Mouse (Mus musculus) hindbrain, embryonic 13.5 days (tissue): ENCODE results near the gene Rlim. TPM values are rescaled to one million over a fixed set of nuclear protein-coding genes. Genes with fewer than 3 reads are reported as not detected.
A peak's percentile ranks its signal among the peaks of the same experiment; 100 is the strongest.

Experiments used
- ATAC-seq: fragments of 200-750 bp; cut with Nextera tagmentation; 2 replicates; pipeline ENCODE4 v1.8.0; 2017; ENCODE audit warnings: moderate TSS enrichment; ENCODE audit not compliant: low FRiP score
- H3K27ac ChIP-seq: fragments of 300-500 bp; sonication (generic); 2 replicates; pipeline ENCODE4 v1.5.1; 2015; ENCODE audit warnings: inconsistent platforms, mild to moderate bottlenecking, moderate library complexity
- H3K27me3 ChIP-seq: fragments of 300-500 bp; sonication (generic); 2 replicates; pipeline ENCODE4 v1.6.1; 2015; ENCODE audit warnings: mild to moderate bottlenecking, inconsistent platforms
- H3K36me3 ChIP-seq: fragments of 300-500 bp; sonication (generic); 2 replicates; pipeline ENCODE4 v1.6.1; 2015; ENCODE audit warnings: mild to moderate bottlenecking, inconsistent platforms
- H3K4me1 ChIP-seq: fragments of 300-500 bp; sonication (generic); replicated peaks from 2 replicates; pipeline ENCODE4 v1.6.1; 2015; ENCODE audit warnings: inconsistent platforms
- H3K4me2 ChIP-seq: fragments of 300-500 bp; sonication (generic); 2 replicates; pipeline ENCODE4 v1.6.1; 2015; ENCODE audit warnings: inconsistent platforms, mild to moderate bottlenecking, moderate library complexity
- H3K4me3 ChIP-seq: fragments of 300-500 bp; sonication (generic); 2 replicates; pipeline ENCODE4 v1.5.1; 2015; ENCODE audit warnings: mild to moderate bottlenecking, inconsistent platforms
- H3K9ac ChIP-seq: fragments of 300-500 bp; sonication (generic); 2 replicates; pipeline ENCODE4 v1.6.1; 2015; ENCODE audit warnings: mild to moderate bottlenecking, inconsistent platforms
- H3K9me3 ChIP-seq: fragments of 300-500 bp; sonication (generic); 2 replicates; pipeline ENCODE4 v1.6.1; 2016; ENCODE audit warnings: inconsistent platforms
- WGBS: fragments of 180-500 bp; shearing (Covaris S2); methylation state at CpG from one replicate; pipeline ENCODE4 v1.1.7; 2015; 5-methylcytosine and 5-hydroxymethylcytosine counted together
- polyA plus RNA-seq: library from polyadenylated mRNA; unstranded; fragments of >200 nt; fragmentation: Nextera tagmentation; extraction: Ambion mirVana; gene quantifications from 2 replicates; pipeline ENCODE4 v1.2.1, GENCODE M21; 2015

Gene Rlim
- polyA plus RNA-seq, 1 experiment from 2014 or later: 31.3 TPM

- Histone ChIP-seq H3K36me3 (peaks cover 10% of the 10 kb centered on the region; the same call in 1 of the 2 replicates), H3K9me3 (no peaks in the 10 kb centered on the region), H3K9ac (peak overlapping the region; percentile 88), H3K4me3 (peak overlapping the region; percentile 70), H3K27me3 (peaks cover 34% of the 10 kb centered on the region), H3K27ac (peak overlapping the region; percentile 94), H3K4me2 (peak overlapping the region; percentile 61), H3K4me1 (0 out of 2 replicates have a peak, but pooled peaks cover 3% of the 10 kb centered on the region)
- ATAC-seq: peak; percentile 50; the same call in 1 of the 2 replicates
- WGBS: 26% methylated on average over 37 of the region's 51 CpGs
These were observed 405 bp downstream of the Rlim start for GRCm38 (mm10) chrX:103980590-103981168.

GRCm38 (mm10) chrX:103980036-103980435 lies 1.0 kb downstream of the Rlim start:
- Histone ChIP-seq H3K9me3 (no peaks in the 10 kb centered on the region), H3K36me3 (peaks cover 10% of the 10 kb centered on the region; the same call in 1 of the 2 replicates), H3K4me3 (peak overlapping the region; percentile 70), H3K4me1 (0 out of 2 replicates have a peak, but pooled peaks cover 3% of the 10 kb centered on the region), H3K4me2 (peak overlapping the region; percentile 61), H3K27ac (peak overlapping the region; percentile 94), H3K27me3 (peaks cover 30% of the 10 kb centered on the region), H3K9ac (peak overlapping the region; percentile 88)
- ATAC-seq: no peak
- WGBS: 16% methylated on average over 12 of the region's 12 CpGs

DNA sequence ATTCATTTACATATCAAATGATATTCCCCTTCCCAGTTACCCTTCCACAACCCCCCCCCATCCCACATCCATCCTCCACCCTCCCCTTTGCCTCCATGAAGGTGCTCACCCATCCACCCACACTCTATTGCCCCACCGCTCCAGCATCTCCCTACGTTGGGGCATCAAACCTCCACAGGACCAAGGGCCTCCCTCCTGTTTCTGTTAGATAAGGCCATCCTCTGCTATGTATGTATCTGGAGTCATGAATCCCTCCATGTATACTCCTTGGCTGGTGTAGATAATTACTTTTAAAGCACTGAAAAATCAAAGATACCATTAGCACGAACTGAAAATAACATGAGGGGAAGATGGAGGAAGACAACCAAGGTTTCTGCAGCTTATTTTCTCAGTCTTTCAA lies 41.4 kb downstream of the Rlim start:
- Histone ChIP-seq H3K9ac (no peak overlapping the region), H3K36me3 (no peaks in the 10 kb centered on the region), H3K4me3 (no peak overlapping the region), H3K4me2 (no peak overlapping the region), H3K9me3 (no peaks in the 10 kb centered on the region), H3K27ac (no peak overlapping the region), H3K4me1 (no peaks in the 10 kb centered on the region), H3K27me3 (peaks cover 51% of the 10 kb centered on the region)
- WGBS: 94% methylated on average over 3 of the region's 3 CpGs
- ATAC-seq: no peak

- peaks cover 53% of the 10 kb centered on the region for H3K27me3 ChIP-seq
- no peaks in the 10 kb centered on the region for H3K9me3 ChIP-seq
- H3K27ac ChIP-seq: no peak overlapping the region
- ATAC-seq: no peak
- no peak overlapping the region for H3K4me2 ChIP-seq
- H3K4me3 ChIP-seq: no peak overlapping the region
- H3K36me3 ChIP-seq: no peaks in the 10 kb centered on the region
- H3K4me1 ChIP-seq: no peaks in the 10 kb centered on the region
- no peak overlapping the region for H3K9ac ChIP-seq
- WGBS: 26% methylated on average over 3 of the region's 3 CpGs
These were observed 43.8 kb downstream of the Rlim start for GRCm38 (mm10) chrX:103937333-103937732.

GRCm38 (mm10) chrX:103922436-103922835 lies 58.6 kb downstream of the Rlim start:
- no peak for ATAC-seq
- Histone ChIP-seq H3K4me3 (no peak overlapping the region), H3K4me1 (no peaks in the 10 kb centered on the region), H3K9me3 (no peaks in the 10 kb centered on the region), H3K4me2 (no peak overlapping the region), H3K9ac (no peak overlapping the region), H3K27me3 (peaks cover 57% of the 10 kb centered on the region; the same call in 1 of the 2 replicates), H3K36me3 (no peaks in the 10 kb centered on the region), H3K27ac (no peak overlapping the region)
- WGBS: 70% methylated on average over 2 of the region's 2 CpGs

- ATAC-seq: no peak
- Histone ChIP-seq H3K9ac (no peak overlapping the region), H3K27ac (no peak overlapping the region), H3K27me3 (peaks cover 68% of the 10 kb centered on the region), H3K36me3 (no peaks in the 10 kb centered on the region), H3K4me1 (no peaks in the 10 kb centered on the region), H3K9me3 (no peaks in the 10 kb centered on the region), H3K4me3 (no peak overlapping the region), H3K4me2 (no peak overlapping the region)
- 54% methylated on average over 5 of the region's 5 CpGs for WGBS
These were observed 62.1 kb downstream of the Rlim start for GRCm38 (mm10) chrX:103918954-103919353.

DNA sequence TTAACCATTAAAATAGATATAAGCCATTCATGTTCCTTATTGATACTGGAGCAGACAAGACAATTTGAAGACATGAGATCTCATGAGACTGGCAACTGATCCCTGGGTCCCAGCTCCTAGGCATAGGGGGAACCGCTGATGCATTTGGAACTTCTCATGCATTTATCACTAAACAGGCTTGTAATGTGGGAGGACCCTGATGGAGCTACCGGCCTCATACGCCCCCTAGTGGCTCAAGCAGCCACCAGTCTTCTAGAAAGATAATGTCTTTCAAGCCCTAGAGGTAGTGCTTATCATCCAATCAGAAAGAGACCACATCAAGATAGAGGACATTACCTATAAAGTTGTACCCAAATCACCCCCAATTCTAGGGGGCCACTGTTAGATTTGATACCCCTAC lies 66.3 kb downstream of the Rlim start:
- Histone ChIP-seq H3K27me3 (peaks cover 62% of the 10 kb centered on the region), H3K4me1 (no peaks in the 10 kb centered on the region), H3K4me3 (no peak overlapping the region), H3K9ac (no peak overlapping the region), H3K4me2 (no peak overlapping the region), H3K27ac (no peak overlapping the region), H3K9me3 (no peaks in the 10 kb centered on the region), H3K36me3 (no peaks in the 10 kb centered on the region)
- ATAC-seq: no peak
- 12% methylated on average over 3 of the region's 3 CpGs for WGBS

Other genes starting within 250 kb of the Rlim start
- gene Slc16a2, start 159.3 kb downstream of the Rlim start, polyA plus RNA-seq: 19.5 and 22.3 TPM in 2 replicates
- gene Nexmif, start 219.9 kb upstream of the Rlim start, polyA plus RNA-seq: 11.9 and 12.6 TPM in 2 replicates